ENCODE assay signal across 27 mouse cellular contexts in genomic region chr17:29683127-29683526, GRCm38 (mm10). TPM values are rescaled to one million over a fixed set of nuclear protein-coding genes. Genes with fewer than 3 reads are reported as not detected.
DNase-seq lines count a peak whose midpoint lies in the region; ATAC-seq and TF ChIP-seq lines count a peak whose summit lies in the region.
"Had no signal": no experiment of that assay in that cellular context is flagged by ENCODE, and none has a peak within 500 bp of the region (broad histone marks: within the 10 kb centered on the region; RNA-seq: fewer than 3 reads in every experiment).

No protein-coding gene starts in this region.

- H3K4me2 ChIP-seq in heart, postnatal 0 days (ENCODE audit: low read depth, low read length): no peak overlapping the region
- no peak overlapping the region for H3K4me2 ChIP-seq in heart, embryonic 12.5 days
- H3K4me2 ChIP-seq in neural tube, embryonic 13.5 days: no peak overlapping the region
- H3K4me2 ChIP-seq: embryonic facial prominence, embryonic 12.5 days; forebrain, embryonic 15.5 days; heart, embryonic 13.5 days; hindbrain, embryonic 15.5 days; midbrain, embryonic 15.5 days; neural tube, embryonic 12.5 days had no signal

- H3K36me3 ChIP-seq in heart, postnatal 0 days (replicated peaks; ENCODE audit: control insufficient read depth, insufficient read depth, low read length): peaks cover 80% of the 10 kb centered on the region
- peaks cover 93% of the 10 kb centered on the region for H3K36me3 ChIP-seq in heart, embryonic 12.5 days
- peaks cover 96% of the 10 kb centered on the region for H3K36me3 ChIP-seq in neural tube, embryonic 13.5 days

- H3K4me1 ChIP-seq in heart, postnatal 0 days (ENCODE audit: control insufficient read depth, insufficient read depth): peaks cover 7% of the 10 kb centered on the region
- peaks cover 46% of the 10 kb centered on the region for H3K4me1 ChIP-seq in heart, embryonic 12.5 days (replicated peaks)
- H3K4me1 ChIP-seq in neural tube, embryonic 13.5 days (replicated peaks): peaks cover 4% of the 10 kb centered on the region; the same call in 1 of the 2 replicates
- H3K4me1 ChIP-seq: embryonic facial prominence, embryonic 12.5 days; forebrain, embryonic 10.5 days; midbrain, embryonic 10.5 days had no signal

- no peak overlapping the region for H3K4me3 ChIP-seq in heart, postnatal 0 days (ENCODE audit: low read depth, low read length)
- H3K4me3 ChIP-seq in heart, embryonic 12.5 days: no peak overlapping the region
- H3K4me3 ChIP-seq in neural tube, embryonic 13.5 days: no peak overlapping the region
- H3K4me3 ChIP-seq: embryonic facial prominence, embryonic 12.5 days; forebrain, embryonic 10.5 days; forebrain, embryonic 15.5 days; heart, embryonic 13.5 days; hindbrain, embryonic 15.5 days; midbrain, embryonic 10.5 days; midbrain, embryonic 15.5 days; neural tube, embryonic 12.5 days had no signal

- no peaks in the 10 kb centered on the region for H3K27me3 ChIP-seq in heart, postnatal 0 days (ENCODE audit: control insufficient read depth, insufficient read depth, low read length)
- no peaks in the 10 kb centered on the region for H3K27me3 ChIP-seq in heart, embryonic 12.5 days (replicated peaks)
- H3K27me3 ChIP-seq in neural tube, embryonic 13.5 days: no peaks in the 10 kb centered on the region
- H3K27me3 ChIP-seq: embryonic facial prominence, embryonic 12.5 days; forebrain, embryonic 15.5 days; heart, embryonic 13.5 days; hindbrain, embryonic 15.5 days; midbrain, embryonic 15.5 days; neural tube, embryonic 12.5 days had no signal

- intact Hi-C loops in heart, postnatal 14 days (cut with DNase I): no loop called here

- H3K27ac ChIP-seq in heart, postnatal 0 days (ENCODE audit: low read depth): no peak overlapping the region
- no peak overlapping the region for H3K27ac ChIP-seq in heart, embryonic 12.5 days (ENCODE audit: poor library complexity, severe bottlenecking)
- H3K27ac ChIP-seq in neural tube, embryonic 13.5 days (replicated peaks): peak overlapping the region; percentile 42; the same call in 1 of the 2 replicates
- H3K27ac ChIP-seq: embryonic facial prominence, embryonic 12.5 days; forebrain, embryonic 10.5 days; forebrain, embryonic 15.5 days; heart, embryonic 13.5 days; hindbrain, embryonic 15.5 days; liver, embryonic 14.5 days; midbrain, embryonic 10.5 days; midbrain, embryonic 15.5 days; neural tube, embryonic 12.5 days had no signal

- H3K9me3 ChIP-seq in heart, postnatal 0 days (replicated peaks; ENCODE audit: control insufficient read depth, low read length): no peaks in the 10 kb centered on the region
- no peaks in the 10 kb centered on the region for H3K9me3 ChIP-seq in heart, embryonic 12.5 days (replicated peaks)
- H3K9me3 ChIP-seq in neural tube, embryonic 13.5 days: no peaks in the 10 kb centered on the region
- H3K9me3 ChIP-seq: embryonic facial prominence, embryonic 12.5 days; forebrain, embryonic 10.5 days; forebrain, embryonic 15.5 days; heart, embryonic 13.5 days; hindbrain, embryonic 15.5 days; midbrain, embryonic 10.5 days; midbrain, embryonic 15.5 days; neural tube, embryonic 12.5 days had no signal

- no peak for TF ChIP-seq CTCF in heart, postnatal 0 days (IDR thresholded peaks at IDR 0.05; ENCODE audit: low read depth)

- peak; percentile 20 for DNase-seq in heart, postnatal 0 days (ENCODE audit: low spot score)
- DNase-seq in neural tube, embryonic 10.5 days (ENCODE audit: extremely low spot score, low spot score): no peak
- DNase-seq in heart, postnatal 14 days: peak; percentile 25 to 32
- no peak for DNase-seq in cerebellum, postnatal 4 days (ENCODE audit: low spot score in 2 of 2)
- DNase-seq: adrenal gland, postnatal 10 days; B cell, adult 2 months; cerebellum, adult 8-10 months; cerebellum, postnatal 25 days; embryo, embryonic 11 days; gastrocnemius, postnatal 25 days; kidney, adult 11 months; layer of hippocampus, postnatal 36 days; left cerebral cortex, postnatal 4 days; lung, adult 2 months; right cerebral cortex, postnatal 4 days had no signal

- TF ChIP-seq EP300 in heart, postnatal 0 days (IDR thresholded peaks at IDR 0.05; ENCODE audit: low read depth): no peak

- 54% methylated on average over 2 of the region's 2 CpGs for WGBS in heart, postnatal 0 days
- 46% methylated on average over 2 of the region's 2 CpGs for WGBS in heart, embryonic 12.5 days
- 78% methylated on average over 2 of the region's 2 CpGs for WGBS in neural tube, embryonic 13.5 days

- no peak overlapping the region for H3K9ac ChIP-seq in heart, postnatal 0 days (replicated peaks; ENCODE audit: low read depth, low read length)
- no peak overlapping the region for H3K9ac ChIP-seq in heart, embryonic 12.5 days
- no peak overlapping the region for H3K9ac ChIP-seq in neural tube, embryonic 13.5 days
- H3K9ac ChIP-seq: embryonic facial prominence, embryonic 12.5 days; forebrain, embryonic 15.5 days; hindbrain, embryonic 15.5 days; liver, embryonic 14.5 days; midbrain, embryonic 15.5 days; neural tube, embryonic 12.5 days had no signal

- no peak for ATAC-seq in heart, postnatal 0 days (ENCODE audit: insufficient read depth, low read depth)
- no peak for ATAC-seq in heart, embryonic 12.5 days (ENCODE audit: insufficient number of reproducible peaks, low FRiP score)
- no peak for ATAC-seq in neural tube, embryonic 13.5 days (ENCODE audit: low read depth)
- ATAC-seq: forebrain, embryonic 15.5 days; inflammation-experienced regulatory T-cells, adult 6 months; midbrain, embryonic 15.5 days had no signal

RNA-seq across cellular contexts. Expression of gene Cmtr1, which starts 22.7 kb away (rescaled TPM):
- 52.4 and 81.4 TPM in 2 replicates for total RNA-seq in heart, postnatal 0 days (2014; rRNA removed; ENCODE audit: low replicate concordance)
- polyA plus RNA-seq in heart, postnatal 0 days (2015; fragmentation: Nextera tagmentation; extraction: Ambion mirVana): 62.7 and 72.9 TPM in 2 replicates
- polyA plus RNA-seq in heart, embryonic 12.5 days (2016; fragmentation: Nextera tagmentation; extraction: Ambion mirVana): 123 and 124 TPM in 2 replicates
- polyA plus RNA-seq in neural tube, embryonic 13.5 days (2015; fragmentation: Nextera tagmentation; extraction: Ambion mirVana): 127 and 131 TPM in 2 replicates
- total RNA-seq in heart, postnatal 14 days (2021): 10 to 100 TPM; 45.8 to 60.7 TPM

RNA-seq across cellular contexts. Expression of gene Ccdc167, which starts 33.7 kb away (rescaled TPM):
- 6.4 and 6.8 TPM in 2 replicates for total RNA-seq in heart, postnatal 0 days (2014; rRNA removed; ENCODE audit: low replicate concordance)
- 8.2 and 9.9 TPM in 2 replicates for polyA plus RNA-seq in heart, postnatal 0 days (2015; fragmentation: Nextera tagmentation; extraction: Ambion mirVana)
- 15.8 and 16.0 TPM in 2 replicates for polyA plus RNA-seq in heart, embryonic 12.5 days (2016; fragmentation: Nextera tagmentation; extraction: Ambion mirVana)
- 12.4 and 13.0 TPM in 2 replicates for polyA plus RNA-seq in neural tube, embryonic 13.5 days (2015; fragmentation: Nextera tagmentation; extraction: Ambion mirVana)
- 10 to 100 TPM; 11.4 to 12.1 TPM for total RNA-seq in heart, postnatal 14 days (2021)

Comparison
In these comparisons a context has a peak if more than half of its experiments do, and no peak if none do; other contexts are left out.
1. DNase-seq: peak in heart, postnatal 0 days (single experiment) and heart, postnatal 14 days (2 of 2); none in neural tube, embryonic 10.5 days (single experiment) and cerebellum, postnatal 4 days (0 of 2).